Mouse (Mus musculus): ENCODE measurements around the gene Gper1.
A peak's percentile ranks its signal among the peaks of the same experiment; 100 is the strongest.

DNA sequence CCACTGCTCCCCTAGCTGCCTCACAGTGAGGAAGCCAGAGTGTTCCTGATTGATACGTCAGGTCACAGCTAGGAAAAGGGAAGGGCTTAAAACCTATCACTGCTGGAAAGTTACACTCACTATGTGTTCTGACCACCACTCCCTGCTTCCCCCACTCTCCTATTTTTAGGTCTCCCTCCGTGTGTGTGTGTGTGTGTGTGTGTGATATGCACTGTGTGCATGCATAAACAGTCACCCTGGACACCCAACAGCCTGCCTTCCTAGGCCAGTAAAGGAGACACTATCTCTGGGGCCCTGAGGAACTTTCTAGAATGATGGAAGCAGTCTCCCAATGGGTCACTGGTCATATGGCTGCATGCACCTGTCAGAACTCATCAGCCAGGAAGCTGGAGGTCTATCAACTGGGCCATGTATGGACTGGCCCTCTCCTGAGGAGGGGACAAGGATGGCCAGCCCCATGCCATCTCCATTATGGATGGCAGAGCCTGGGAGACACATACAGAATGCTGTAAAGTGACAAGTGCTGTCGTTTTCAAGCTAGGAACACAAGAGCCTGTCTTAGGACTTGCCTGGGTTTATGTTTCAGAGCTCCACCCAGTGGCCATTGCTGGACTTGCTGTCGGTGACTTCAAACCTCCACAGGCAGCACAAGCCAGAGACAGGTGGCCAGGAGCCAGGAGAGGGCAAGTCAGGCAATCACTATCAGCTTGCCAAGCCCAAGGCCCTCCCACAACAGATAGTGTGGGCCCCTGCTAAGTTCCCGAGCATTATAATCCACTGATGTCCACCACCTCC, 24.8 kb upstream of the Gper1 start:
- TF ChIP-seq POLR2A (IDR thresholded peaks at IDR 0.05; ENCODE audit: low read depth, low read length) (no peak), CTCF (IDR thresholded peaks at IDR 0.05; ENCODE audit: extremely low read depth, insufficient read depth, insufficient read length, insufficient replicate concordance) (peak; percentile 63; the same call in 1 of the 2 replicates)
